Mouse (Mus musculus) heart, embryonic 16.5 days (tissue): Measurements from ENCODE around the gene Dcn. TPM values are rescaled to one million over a fixed set of nuclear protein-coding genes. Genes with fewer than 3 reads are reported as not detected.

Experiments used
- ATAC-seq: fragments of 200-750 bp; cut with Nextera tagmentation; replicated peaks from 2 replicates; pipeline ENCODE4 v1.8.0; 2017; ENCODE audit warnings: moderate number of reproducible peaks; ENCODE audit not compliant: insufficient read depth, low FRiP score; ENCODE audit errors: extremely low read depth
- H3K27ac ChIP-seq: fragments of 300-500 bp; sonication (generic); 2 replicates; pipeline ENCODE4 v1.5.1; 2014; ENCODE audit warnings: mild to moderate bottlenecking, low read length, control low read depth, moderate library complexity
- H3K27me3 ChIP-seq: fragments of 300-500 bp; sonication (generic); 2 replicates; pipeline ENCODE4 v1.6.1; 2014; ENCODE audit warnings: low read length, mixed read lengths; ENCODE audit not compliant: control insufficient read depth, insufficient read depth
- H3K36me3 ChIP-seq: fragments of 300-500 bp; sonication (generic); 2 replicates; pipeline ENCODE4 v1.6.1; 2014; ENCODE audit not compliant: control insufficient read depth, insufficient read depth
- H3K4me1 ChIP-seq: fragments of 300-500 bp; sonication (generic); 2 replicates; pipeline ENCODE4 v1.6.1; 2014; ENCODE audit warnings: low read length, mixed read lengths; ENCODE audit not compliant: control insufficient read depth, insufficient read depth
- H3K4me2 ChIP-seq: fragments of 300-500 bp; sonication (generic); 2 replicates; pipeline ENCODE4 v1.6.1; 2014; ENCODE audit warnings: low read depth, mild to moderate bottlenecking, control low read depth, low read length
- H3K4me3 ChIP-seq: fragments of 300-500 bp; sonication (generic); 2 replicates; pipeline ENCODE4 v1.5.1; 2014; ENCODE audit warnings: mild to moderate bottlenecking, control low read depth, low read length
- H3K9ac ChIP-seq: fragments of 300-500 bp; sonication (generic); 2 replicates; pipeline ENCODE4 v1.6.1; 2014; ENCODE audit warnings: low read length, control low read depth
- H3K9me3 ChIP-seq: fragments of 300-500 bp; sonication (generic); replicated peaks from 2 replicates; pipeline ENCODE4 v1.6.1; 2016; ENCODE audit warnings: low read length; ENCODE audit not compliant: control insufficient read depth
- WGBS: fragments of 180-500 bp; shearing (Covaris S2); extraction: QIAGEN DNeasy Blood & Tissue Kit; methylation state at CpG from one replicate; pipeline ENCODE4 v1.1.7; 2014; 5-methylcytosine and 5-hydroxymethylcytosine counted together
- polyA plus RNA-seq: library from polyadenylated mRNA; unstranded; fragments of >200 nt; fragmentation: Nextera tagmentation; extraction: Ambion mirVana; gene quantifications from 2 replicates; pipeline ENCODE4 v1.2.1, GENCODE M21; 2015

The Dcn gene
- 314 and 356 TPM in 2 replicates for polyA plus RNA-seq

- H3K36me3 ChIP-seq: no peaks in the 10 kb centered on the region
- peak within 1 kb of the TSS; percentile 65 for H3K9ac ChIP-seq
- peak; percentile 75 for ATAC-seq
- WGBS: 15% methylated on average over 7 of the region's 7 CpGs
- 0 out of 2 replicates have a peak, but pooled peaks cover 2% of the 10 kb centered on the region for H3K4me1 ChIP-seq
- H3K27me3 ChIP-seq: no peaks in the 10 kb centered on the region
- peak within 1 kb of the TSS; percentile 56 for H3K4me2 ChIP-seq
- H3K4me3 ChIP-seq: peak within 1 kb of the TSS; percentile 40
- no peaks in the 10 kb centered on the region for H3K9me3 ChIP-seq
- peak within 1 kb of the TSS; percentile 75 for H3K27ac ChIP-seq
These were observed at the start of gene Dcn for GRCm38 (mm10) chr10:97479004-97479766. Gene Dcn (plus strand): TSS chr10:97479609.

DNA sequence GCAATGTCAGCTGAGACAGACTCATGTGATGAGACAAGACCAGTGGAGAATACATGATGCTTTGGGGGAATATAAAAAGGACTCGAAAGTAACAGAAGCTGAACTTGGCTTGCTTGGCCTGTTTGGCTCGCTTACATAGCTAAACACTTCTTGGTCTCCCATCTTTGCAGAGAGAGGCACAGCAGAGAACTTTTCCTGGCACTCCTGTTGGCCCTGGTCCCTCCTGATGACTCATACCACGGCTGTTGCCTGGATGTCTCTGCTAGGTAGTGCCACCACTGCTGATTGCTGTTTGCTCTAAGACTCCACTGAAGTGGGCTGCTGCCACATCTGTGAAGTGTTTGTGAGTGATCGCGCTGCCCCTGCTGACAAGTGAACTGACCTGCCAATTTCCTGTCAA, 42.7 kb upstream of the Dcn start:
- Histone ChIP-seq H3K4me1 (peaks cover 10% of the 10 kb centered on the region), H3K4me2 (no peak overlapping the region; the same call in 1 of the 2 replicates), H3K9ac (no peak overlapping the region), H3K4me3 (no peak overlapping the region), H3K36me3 (no peaks in the 10 kb centered on the region), H3K27me3 (no peaks in the 10 kb centered on the region), H3K27ac (peak overlapping the region; percentile 50), H3K9me3 (no peaks in the 10 kb centered on the region)
- ATAC-seq: peak; percentile 92
- WGBS: 37% methylated on average over 5 of the region's 5 CpGs

GRCm38 (mm10) chr10:97442300-97442699, 37.1 kb upstream of the Dcn start:
- no peaks in the 10 kb centered on the region for H3K9me3 ChIP-seq
- no peaks in the 10 kb centered on the region for H3K27me3 ChIP-seq
- no peaks in the 10 kb centered on the region for H3K4me1 ChIP-seq
- no peak overlapping the region for H3K27ac ChIP-seq
- no peak for ATAC-seq
- 21% methylated on average over 2 of the region's 2 CpGs for WGBS
- no peaks in the 10 kb centered on the region for H3K36me3 ChIP-seq
- H3K9ac ChIP-seq: no peak overlapping the region
- H3K4me3 ChIP-seq: no peak overlapping the region
- no peak overlapping the region for H3K4me2 ChIP-seq

DNA sequence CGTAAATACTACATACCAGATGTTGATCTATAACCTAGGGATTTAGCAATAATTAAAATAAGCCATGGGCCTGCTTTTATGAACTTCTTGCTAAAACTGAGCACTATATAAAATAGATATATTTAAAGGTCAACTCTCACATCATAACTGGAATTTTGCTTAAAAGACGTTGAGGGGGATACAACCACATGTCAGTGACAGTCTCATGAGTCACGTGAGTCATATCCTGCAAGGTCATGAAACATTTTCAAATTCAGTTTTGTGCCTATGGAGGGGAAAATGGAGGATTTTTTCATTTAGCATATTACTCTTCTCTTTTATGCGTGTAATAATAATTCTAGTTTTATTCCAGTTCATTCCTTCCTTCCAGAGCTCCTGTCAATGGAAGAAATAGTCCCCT, 32.9 kb upstream of the Dcn start:
- H3K9ac ChIP-seq: no peak overlapping the region
- no peak overlapping the region for H3K4me3 ChIP-seq
- no peaks in the 10 kb centered on the region for H3K36me3 ChIP-seq
- H3K4me1 ChIP-seq: no peaks in the 10 kb centered on the region
- 80% methylated on average over 4 of the region's 4 CpGs for WGBS
- no peak for ATAC-seq
- H3K4me2 ChIP-seq: no peak overlapping the region
- no peaks in the 10 kb centered on the region for H3K27me3 ChIP-seq
- no peak overlapping the region for H3K27ac ChIP-seq
- H3K9me3 ChIP-seq: no peaks in the 10 kb centered on the region

DNA sequence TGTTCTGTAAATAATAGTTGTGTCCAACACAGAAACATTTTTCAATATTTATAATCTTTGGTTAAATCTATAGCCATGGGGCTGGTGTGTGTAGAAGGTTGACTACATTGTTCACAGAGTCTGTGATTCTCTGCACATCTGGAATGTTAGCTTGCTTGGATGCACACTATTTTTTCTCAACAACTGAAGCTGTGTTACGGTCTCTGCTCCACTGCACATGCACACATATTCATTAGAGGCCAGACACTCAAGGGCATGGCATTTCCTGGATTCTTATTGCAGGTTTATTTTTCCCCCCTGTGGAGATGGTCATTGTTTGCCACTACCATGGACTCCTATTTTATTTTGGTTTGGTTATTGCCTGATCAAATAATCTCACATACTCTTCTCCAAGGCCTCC, 26.5 kb upstream of the Dcn start:
- Histone ChIP-seq H3K27me3 (no peaks in the 10 kb centered on the region), H3K9me3 (no peaks in the 10 kb centered on the region), H3K4me2 (no peak overlapping the region), H3K9ac (no peak overlapping the region), H3K36me3 (no peaks in the 10 kb centered on the region), H3K4me1 (no peaks in the 10 kb centered on the region), H3K4me3 (no peak overlapping the region), H3K27ac (no peak overlapping the region)
- 76% methylated on average over 1 of the region's 1 CpGs for WGBS
- ATAC-seq: no peak

GRCm38 (mm10) chr10:97453529-97453928, 25.9 kb upstream of the Dcn start:
- WGBS: 81% methylated on average over 9 of the region's 9 CpGs
- ATAC-seq: no peak

DNA sequence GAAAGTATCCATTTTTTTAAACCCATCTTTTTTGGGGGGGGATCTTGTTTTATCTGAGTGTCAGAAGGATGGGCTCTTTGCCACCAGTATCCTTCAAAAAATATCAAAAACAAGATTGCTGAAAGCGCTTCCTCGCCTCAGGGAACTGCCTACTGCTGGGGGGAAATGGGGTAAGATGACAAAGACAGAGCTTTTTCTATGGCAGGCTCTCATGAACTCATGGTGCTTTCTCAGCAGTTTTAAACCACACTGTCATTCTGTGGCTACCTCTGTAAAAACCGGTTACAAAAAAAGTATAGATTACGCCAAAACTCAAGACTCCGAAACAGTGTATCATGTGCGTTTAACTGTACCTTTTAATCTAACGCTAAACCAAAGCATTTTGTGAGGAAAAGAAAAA, 22.4 kb upstream of the Dcn start:
- no peak overlapping the region for H3K27ac ChIP-seq
- no peak overlapping the region for H3K9ac ChIP-seq
- no peak for ATAC-seq
- no peak overlapping the region for H3K4me3 ChIP-seq
- H3K27me3 ChIP-seq: no peaks in the 10 kb centered on the region
- 80% methylated on average over 7 of the region's 7 CpGs for whole genome bisulfite sequencing
- H3K4me1 ChIP-seq: no peaks in the 10 kb centered on the region
- no peaks in the 10 kb centered on the region for H3K36me3 ChIP-seq
- no peaks in the 10 kb centered on the region for H3K9me3 ChIP-seq
- H3K4me2 ChIP-seq: no peak overlapping the region

More at GRCm38 (mm10) chr10:97453529-97453928, 25.9 kb upstream of the Dcn start:
- no peaks in the 10 kb centered on the region for H3K36me3 ChIP-seq
- no peak overlapping the region for H3K27ac ChIP-seq
- H3K9ac ChIP-seq: no peak overlapping the region
- H3K9me3 ChIP-seq: no peaks in the 10 kb centered on the region
- no peaks in the 10 kb centered on the region for H3K27me3 ChIP-seq
- no peak overlapping the region for H3K4me2 ChIP-seq
- H3K4me3 ChIP-seq: no peak overlapping the region
- H3K4me1 ChIP-seq: no peaks in the 10 kb centered on the region

DNA sequence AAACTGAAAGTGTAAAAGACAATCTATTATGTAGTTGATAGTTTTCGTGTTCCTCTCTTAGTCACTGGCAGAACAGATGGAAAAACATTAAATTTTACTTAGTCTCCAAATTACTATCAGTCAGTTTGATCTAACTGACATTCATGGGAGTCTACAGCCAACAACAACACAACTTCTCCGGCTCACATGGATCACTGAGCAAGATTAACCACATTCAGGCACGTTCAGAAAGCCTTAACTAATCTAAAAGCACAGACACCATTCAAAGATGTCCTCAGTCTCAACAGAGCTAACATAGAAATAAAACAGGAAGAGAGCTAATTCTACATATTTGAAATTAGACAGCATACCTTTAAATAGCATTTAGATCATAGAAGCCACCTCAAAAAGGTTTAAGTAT, 12.6 kb upstream of the Dcn start:
- Histone ChIP-seq H3K4me2 (no peak overlapping the region), H3K4me3 (no peak overlapping the region), H3K27me3 (no peaks in the 10 kb centered on the region), H3K4me1 (peaks cover 5% of the 10 kb centered on the region), H3K9me3 (no peaks in the 10 kb centered on the region), H3K27ac (no peak overlapping the region), H3K36me3 (no peaks in the 10 kb centered on the region), H3K9ac (no peak overlapping the region)
- ATAC-seq: no peak
- WGBS: 43% methylated on average over 3 of the region's 3 CpGs

GRCm38 (mm10) chr10:97469411-97470140, 9.8 kb upstream of the Dcn start:
- Histone ChIP-seq H3K4me2 (no peak overlapping the region), H3K9ac (no peak overlapping the region), H3K27me3 (no peaks in the 10 kb centered on the region), H3K4me1 (peaks cover 5% of the 10 kb centered on the region), H3K36me3 (no peaks in the 10 kb centered on the region), H3K4me3 (no peak overlapping the region), H3K27ac (peak overlapping the region; percentile 63), H3K9me3 (no peaks in the 10 kb centered on the region)
- WGBS: 35% methylated on average over 3 of the region's 3 CpGs
- ATAC-seq: peak; percentile 52; the same call in 1 of the 2 replicates
